Mouse (Mus musculus) brain, embryonic 18.5 days (tissue): ENCODE measurements at regions not wholly inside any gene's neighbourhood (a gene's known extent, or its start where the extent isn't known, plus 50 kb on each side); places are given as distances from the start of the nearest gene placed in this dataset.
"Not testable (repeated sequence)": the region's sequence is repeated elsewhere in the genome, so short reads cannot be mapped to it uniquely, and the experiment has no call there.

Source experiments
- DNase-seq: peaks from one replicate; pipeline ENCODE4 v3.0.0-alpha.2; 2012; ENCODE audit warnings: low read depth, low spot score

- no peak for DNase-seq
Measured at GRCm38 (mm10) chr11:27105920-27106319, 512.1 kb upstream of the Vrk2 start.

DNA sequence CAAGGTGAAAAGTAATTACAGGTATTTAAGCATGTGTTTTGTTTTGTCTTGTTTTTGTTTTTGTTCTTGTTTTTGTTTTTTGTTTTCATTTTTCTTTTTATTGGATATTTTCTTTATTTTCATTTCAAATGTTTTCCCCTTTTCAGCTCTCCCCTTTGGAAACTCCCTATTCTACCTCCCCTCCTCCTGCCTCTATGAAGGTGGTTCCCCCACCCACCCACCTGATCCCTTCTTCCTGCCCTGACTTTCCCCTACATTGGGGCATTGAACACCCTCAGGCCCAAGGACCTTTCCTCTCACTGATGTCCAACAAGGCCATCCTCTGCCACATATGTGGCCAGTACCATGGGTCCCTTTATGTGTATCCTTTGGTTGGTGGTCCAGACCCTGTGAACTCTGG, 509.1 kb upstream of the Vrk2 start:
- DNase-seq: no peak

DNA sequence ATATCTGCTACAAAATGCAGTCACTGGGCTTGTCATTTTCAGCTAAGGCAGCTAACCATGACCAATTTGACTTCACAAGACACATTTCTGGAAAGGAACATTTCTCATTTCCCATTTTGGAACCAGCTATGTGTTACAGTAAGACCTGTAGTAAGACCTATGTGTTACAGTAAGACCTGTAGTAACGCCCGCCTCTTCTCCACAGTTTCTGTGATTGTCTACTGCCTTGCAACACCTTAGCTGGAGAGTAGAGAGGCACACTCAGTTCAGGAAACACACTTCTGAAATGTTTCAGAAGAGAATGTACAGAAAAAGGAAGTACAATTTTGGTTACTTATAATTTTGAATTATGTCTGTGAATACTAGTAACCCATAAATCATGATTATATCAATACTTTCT, 508.2 kb upstream of the Vrk2 start:
- DNase-seq: no peak

DNA sequence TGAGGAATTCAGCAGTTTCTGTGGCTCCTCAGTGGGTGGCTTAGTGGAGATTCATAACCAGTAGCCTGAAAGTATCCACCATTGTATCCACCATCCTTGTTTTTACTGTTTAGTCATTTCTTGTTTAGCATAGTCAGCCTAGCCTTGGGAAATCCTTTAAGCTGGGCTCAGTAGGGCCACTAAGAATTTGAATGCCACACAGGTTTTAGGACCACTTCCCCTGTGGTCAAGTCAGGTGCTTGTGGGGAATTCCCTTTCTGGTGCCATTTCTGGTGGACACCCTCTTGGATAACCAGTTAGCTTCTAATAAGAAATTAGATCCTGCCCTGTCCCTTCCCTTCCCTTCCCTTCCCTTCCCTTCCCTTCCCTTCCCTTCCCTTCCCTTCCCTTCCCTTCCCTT, 502.8 kb upstream of the Vrk2 start:
- no peak for DNase-seq

GRCm38 (mm10) chr11:27095460-27095859, 501.7 kb upstream of the Vrk2 start:
- DNase-seq: not testable (repeated sequence)

- no peak for DNase-seq
Measured at GRCm38 (mm10) chr11:27086516-27086915, 492.7 kb upstream of the Vrk2 start.

GRCm38 (mm10) chr11:27081188-27081587, 487.4 kb upstream of the Vrk2 start:
- no peak for DNase-seq

- no peak for DNase-seq
Measured at GRCm38 (mm10) chr11:27070381-27070780, 476.6 kb upstream of the Vrk2 start.

- DNase-seq: no peak
Measured at GRCm38 (mm10) chr11:27027243-27027852, 433.5 kb upstream of the Vrk2 start.

DNA sequence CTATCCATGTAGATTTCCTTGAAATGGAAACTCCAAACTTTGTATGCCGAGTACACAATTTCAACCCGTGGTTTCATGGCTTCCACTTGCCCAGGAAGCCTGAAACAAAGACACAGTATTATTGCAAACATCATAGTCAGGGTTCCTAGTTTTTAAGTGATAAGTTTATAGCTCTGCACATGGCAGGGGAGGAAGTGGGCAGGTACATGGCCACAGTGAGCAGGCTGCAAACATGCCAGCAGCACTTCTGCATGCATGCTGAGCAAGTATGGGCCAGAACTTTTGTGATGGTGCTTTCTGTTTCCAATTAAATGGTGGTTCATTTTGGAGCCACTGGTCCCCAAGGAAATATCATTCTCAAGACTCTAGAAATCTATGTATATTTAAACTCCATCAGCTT, 431.7 kb upstream of the Vrk2 start:
- no peak for DNase-seq

GRCm38 (mm10) chr11:26996292-26997099, 402.7 kb upstream of the Vrk2 start:
- DNase-seq: peak; percentile 37

GRCm38 (mm10) chr11:26981216-26981615, 387.4 kb upstream of the Vrk2 start:
- no peak for DNase-seq

DNA sequence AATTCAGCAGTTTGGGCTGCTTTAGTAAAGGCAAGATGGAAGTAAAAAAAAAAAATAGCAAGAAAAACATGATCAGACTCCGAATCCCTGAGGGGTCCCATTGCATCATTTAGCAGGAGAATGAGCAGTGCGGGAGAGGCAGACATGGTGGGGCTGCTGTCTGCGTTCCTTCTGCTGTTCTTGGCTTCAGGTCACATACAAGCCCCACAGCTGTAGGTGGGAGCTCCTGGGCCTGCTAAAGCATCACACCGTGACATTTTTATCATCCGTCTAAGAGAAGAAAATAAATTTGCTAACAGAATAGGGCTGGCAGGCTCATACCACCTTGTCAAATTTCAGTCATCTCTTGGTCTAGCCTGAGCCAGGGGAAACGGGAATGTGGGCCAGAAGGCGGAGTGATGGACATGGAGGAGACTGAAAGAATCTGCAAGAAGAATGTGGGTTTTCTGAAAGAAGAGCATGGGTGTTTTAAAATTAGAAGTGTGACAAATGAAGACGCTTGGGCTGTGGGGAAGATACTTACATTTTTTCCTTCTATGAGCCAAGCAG, 378.8 kb upstream of the Vrk2 start:
- no peak for DNase-seq

GRCm38 (mm10) chr11:26971161-26971560, 377.4 kb upstream of the Vrk2 start:
- no peak for DNase-seq

GRCm38 (mm10) chr11:26967427-26967826, 373.6 kb upstream of the Vrk2 start:
- no peak for DNase-seq

DNA sequence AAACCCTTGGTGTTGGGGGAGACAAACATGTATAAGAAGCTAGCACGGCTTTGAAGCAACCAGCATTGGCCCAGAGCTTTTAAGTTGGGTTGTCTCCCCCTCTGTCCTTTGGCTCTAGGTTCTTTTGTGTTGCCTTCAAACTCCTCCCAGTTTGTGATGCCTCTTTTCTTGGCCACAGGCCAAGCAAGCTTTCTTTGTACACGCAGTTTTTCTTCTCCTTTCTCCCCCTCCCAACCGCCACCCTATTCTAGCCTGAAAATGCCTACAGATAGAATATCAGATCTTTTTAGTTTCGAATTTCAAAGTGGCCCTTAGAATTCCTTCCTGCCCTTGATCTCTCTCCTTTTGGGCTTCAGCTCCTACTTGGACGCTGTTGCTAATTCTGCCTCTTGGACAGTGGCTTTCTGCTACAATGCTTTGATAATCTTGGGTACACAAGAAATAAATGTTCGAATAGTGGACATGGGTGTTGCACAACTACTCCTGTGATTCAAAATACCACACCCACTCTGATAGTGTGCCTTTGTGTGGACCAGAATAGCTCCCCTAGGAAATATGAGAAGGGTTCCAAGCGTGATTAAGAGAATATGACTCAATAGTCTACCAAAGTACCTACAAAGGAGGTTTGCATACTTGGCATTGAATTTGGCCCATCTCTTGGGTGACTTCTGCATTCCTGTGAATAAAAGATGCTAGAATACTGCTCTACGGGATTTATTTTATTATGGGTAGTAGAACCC, 369.3 kb upstream of the Vrk2 start:
- no peak for DNase-seq

GRCm38 (mm10) chr11:26962040-26962927, 368.5 kb upstream of the Vrk2 start:
- DNase-seq: no peak

GRCm38 (mm10) chr11:26961336-26961980, 367.7 kb upstream of the Vrk2 start:
- DNase-seq: peak; percentile 79

GRCm38 (mm10) chr11:26956153-26956552, 362.4 kb upstream of the Vrk2 start:
- no peak for DNase-seq

- no peak for DNase-seq
Measured at GRCm38 (mm10) chr11:26931766-26932165, 338.0 kb upstream of the Vrk2 start.

- DNase-seq: peak; percentile 28
Measured at GRCm38 (mm10) chr11:26907099-26907498, 313.3 kb upstream of the Vrk2 start.
